Mouse (Mus musculus) WW6 (cell line): Measurements from ENCODE around the gene Ncoa3.
A peak's percentile ranks its signal among the peaks of the same experiment; 100 is the strongest.
"Not testable (repeated sequence)": the region's sequence is repeated elsewhere in the genome, so short reads cannot be mapped to it uniquely, and the experiment has no call there.

Source experiments
- DNase-seq: peaks from one replicate; pipeline ENCODE4 v3.0.0-alpha.2; 2013; ENCODE audit warnings: low read depth, low spot score

Ncoa3 gene

DNA sequence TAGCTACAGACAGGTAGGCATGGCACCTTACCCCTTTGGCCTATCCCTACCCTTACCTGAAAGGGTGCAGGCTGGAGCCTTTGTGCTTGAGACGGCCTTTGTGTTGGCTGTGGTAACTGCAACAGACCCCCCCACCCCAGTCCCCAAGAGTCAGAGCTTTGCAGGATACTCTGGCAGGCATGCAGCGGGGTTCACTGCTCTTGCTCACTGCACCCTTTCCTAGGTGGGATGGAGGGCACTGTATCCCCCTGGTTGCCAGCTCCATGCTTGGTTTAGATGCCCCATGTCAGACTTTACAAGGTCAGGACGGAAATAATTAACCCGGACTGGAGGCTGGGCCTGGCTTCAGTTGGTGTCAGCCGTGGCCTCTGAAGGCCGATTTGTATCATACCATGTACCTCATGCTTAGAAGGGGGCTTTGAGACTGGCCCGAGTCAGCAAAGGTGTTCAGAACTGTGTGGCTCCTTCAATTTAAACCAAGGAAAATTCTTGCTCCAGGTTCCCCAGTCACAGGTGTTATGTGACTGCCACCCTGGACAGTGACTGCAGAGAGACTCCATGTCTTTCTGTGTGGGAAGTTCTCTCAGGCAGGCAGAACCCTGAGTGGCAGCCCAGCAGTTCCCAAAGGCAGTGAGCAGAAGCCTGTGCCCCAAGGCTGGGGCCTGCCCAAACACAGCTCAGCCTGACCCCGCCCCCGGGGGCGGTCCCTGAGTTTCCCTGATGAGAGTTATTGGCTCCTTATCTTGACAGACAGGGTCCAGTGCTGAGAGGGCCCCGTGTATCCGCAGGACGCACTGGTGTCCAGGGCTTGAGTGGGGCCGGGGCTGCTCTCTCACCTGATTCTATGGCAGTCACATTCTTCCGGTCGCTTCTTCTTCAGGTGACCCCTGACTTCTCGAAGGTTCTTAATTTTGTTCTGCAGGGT, 87.8 kb downstream of the Ncoa3 start:
- DNase-seq: no peak

- no peak for DNase-seq
These were observed 88.7 kb downstream of the Ncoa3 start for GRCm38 (mm10) chr2:166080967-166081750.

DNA sequence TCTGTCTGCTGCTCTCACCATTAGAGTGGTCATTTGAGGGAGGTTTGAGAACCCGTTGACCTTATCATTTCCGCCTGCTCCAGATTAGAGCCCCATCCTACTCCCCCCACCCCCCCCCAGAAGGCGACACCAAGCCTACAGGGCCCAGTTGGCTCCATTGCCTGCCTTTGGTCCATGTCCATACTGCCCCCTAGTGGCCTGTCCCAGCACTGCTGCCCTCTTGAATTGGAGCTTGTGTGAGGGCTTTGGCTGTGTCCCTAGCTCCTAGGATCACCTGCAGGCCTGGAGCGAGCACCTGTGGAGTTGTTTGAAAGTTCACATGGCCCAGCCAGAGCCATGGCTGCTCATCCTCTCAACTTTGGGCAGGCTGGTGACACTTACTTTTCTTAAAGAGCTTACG, 89.8 kb downstream of the Ncoa3 start:
- DNase-seq: peak; percentile 58

- no peak for DNase-seq
These were observed 90.2 kb downstream of the Ncoa3 start for GRCm38 (mm10) chr2:166082661-166083060.

GRCm38 (mm10) chr2:166083542-166084031, 91.2 kb downstream of the Ncoa3 start:
- no peak for DNase-seq

- DNase-seq: no peak
These were observed 91.7 kb downstream of the Ncoa3 start for GRCm38 (mm10) chr2:166084111-166084510.

GRCm38 (mm10) chr2:166084964-166085363, 92.5 kb downstream of the Ncoa3 start:
- not testable (repeated sequence) for DNase-seq

DNA sequence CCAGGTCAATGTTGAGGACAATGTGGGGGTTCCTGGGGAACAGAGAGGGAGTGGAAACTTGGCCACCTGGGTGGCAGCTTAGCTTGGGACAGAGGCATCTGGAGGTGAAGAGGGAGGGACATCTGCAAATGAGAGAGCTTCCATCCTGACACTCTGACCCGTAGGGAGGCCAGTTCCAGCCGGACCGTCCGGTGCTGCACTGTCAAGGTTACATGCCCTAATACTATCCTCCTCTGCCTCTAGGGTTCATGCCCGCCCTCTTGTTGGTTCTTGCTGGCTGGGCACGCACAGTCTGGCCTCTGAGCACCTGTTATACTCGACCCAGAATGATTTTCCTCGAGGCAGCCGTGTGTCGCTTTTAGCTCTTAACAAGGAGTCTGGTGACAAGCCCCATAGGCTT, 93.3 kb downstream of the Ncoa3 start:
- DNase-seq: no peak

GRCm38 (mm10) chr2:166086457-166087233, 94.2 kb downstream of the Ncoa3 start:
- no peak for DNase-seq

- DNase-seq: no peak
These were observed 96.6 kb downstream of the Ncoa3 start for GRCm38 (mm10) chr2:166088991-166089390.

DNA sequence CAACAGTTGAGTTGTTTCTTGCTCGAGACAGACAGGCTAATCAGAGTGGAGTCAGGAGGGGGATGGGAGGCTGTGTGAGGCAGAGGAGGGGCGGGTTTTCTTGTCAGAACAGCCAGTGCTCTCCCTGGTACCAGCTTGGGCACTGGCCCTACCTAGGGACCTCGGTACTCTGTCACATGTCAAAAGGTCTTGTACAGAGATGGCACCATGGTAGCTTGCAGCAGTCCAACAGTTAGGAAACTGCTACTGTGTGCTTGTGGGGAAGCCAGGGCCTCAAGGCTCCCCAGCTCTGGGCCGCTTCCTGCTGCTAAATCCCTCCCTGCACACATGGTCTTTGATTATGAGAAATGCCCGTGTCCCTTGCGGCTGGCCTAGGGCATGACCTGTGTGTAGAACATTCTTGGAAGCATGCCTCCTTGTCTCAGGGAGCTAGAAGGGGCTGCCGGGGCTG, 97.7 kb downstream of the Ncoa3 start:
- no peak for DNase-seq

- DNase-seq: no peak
These were observed 99.2 kb downstream of the Ncoa3 start for GRCm38 (mm10) chr2:166091599-166091998.

- no peak for DNase-seq
These were observed 100.0 kb downstream of the Ncoa3 start for GRCm38 (mm10) chr2:166092412-166092811.

GRCm38 (mm10) chr2:166096300-166096699, 103.9 kb downstream of the Ncoa3 start:
- no peak for DNase-seq

DNA sequence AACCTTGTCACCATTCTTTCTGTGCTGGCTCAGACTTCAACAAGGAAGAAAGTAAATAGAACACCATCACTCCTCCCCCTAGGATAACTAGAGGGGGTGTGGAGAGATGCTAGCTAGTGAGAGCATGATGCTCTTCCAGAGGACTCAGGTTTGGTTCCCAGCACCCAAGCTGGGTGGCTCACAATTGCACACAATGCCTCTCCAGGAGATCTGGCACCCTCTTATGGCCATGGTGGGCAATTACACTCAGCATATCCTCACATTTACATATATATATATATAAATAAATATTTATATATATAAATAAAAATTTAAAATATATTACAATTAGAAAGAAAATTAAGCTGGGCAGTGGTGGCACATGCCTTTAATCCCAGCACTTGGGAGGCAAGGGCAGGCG, 104.4 kb downstream of the Ncoa3 start:
- DNase-seq: no peak

DNA sequence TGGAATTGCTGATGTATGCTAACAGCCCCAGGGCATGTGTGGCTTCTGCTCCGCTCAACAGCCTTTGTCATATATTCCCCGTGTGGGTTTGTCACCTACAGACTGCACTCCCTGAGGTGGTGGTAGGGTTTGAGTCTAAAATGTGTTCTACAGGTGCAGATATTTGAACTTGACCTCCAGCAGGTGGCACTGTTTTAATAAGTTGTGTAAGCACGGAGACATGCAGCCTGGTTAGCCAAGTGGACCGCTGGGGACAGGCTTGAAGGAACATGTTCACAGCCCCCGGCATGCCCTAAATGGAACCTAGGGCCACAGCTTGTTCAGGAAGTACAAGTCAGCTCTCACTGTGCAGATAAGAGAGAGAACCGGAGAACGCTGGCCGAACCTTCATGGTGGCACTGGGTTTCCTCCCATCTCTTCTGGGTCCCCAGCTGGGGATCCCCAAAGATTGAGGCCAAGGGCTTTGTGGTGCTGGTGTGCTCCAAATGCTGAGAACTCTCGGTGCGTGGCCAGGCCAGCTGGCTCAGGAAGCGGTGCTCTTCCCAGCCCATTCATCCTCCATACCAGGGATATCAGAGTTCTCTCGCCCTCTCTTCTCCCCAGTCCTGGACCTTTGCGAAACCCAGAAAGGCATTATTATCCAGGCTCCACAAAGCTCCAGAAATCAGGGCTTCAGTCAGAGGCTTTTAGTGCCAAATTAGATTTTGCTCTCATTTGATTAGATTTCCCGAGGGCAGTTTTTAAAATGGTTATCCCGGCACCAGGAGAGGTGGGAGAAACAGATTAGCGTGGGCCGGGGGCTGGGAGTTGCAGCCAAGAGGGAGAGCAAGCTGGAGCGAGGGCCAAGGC, 105.2 kb downstream of the Ncoa3 start:
- no peak for DNase-seq

- DNase-seq: no peak
These were observed 106.0 kb downstream of the Ncoa3 start for GRCm38 (mm10) chr2:166098292-166098933.

GRCm38 (mm10) chr2:166100309-166101262, 108.2 kb downstream of the Ncoa3 start:
- DNase-seq: no peak

- DNase-seq: no peak
These were observed 110.5 kb downstream of the Ncoa3 start for GRCm38 (mm10) chr2:166102893-166103292.
